ENCODE assay signal across 18 mouse cellular contexts in the genomic region with DNA sequence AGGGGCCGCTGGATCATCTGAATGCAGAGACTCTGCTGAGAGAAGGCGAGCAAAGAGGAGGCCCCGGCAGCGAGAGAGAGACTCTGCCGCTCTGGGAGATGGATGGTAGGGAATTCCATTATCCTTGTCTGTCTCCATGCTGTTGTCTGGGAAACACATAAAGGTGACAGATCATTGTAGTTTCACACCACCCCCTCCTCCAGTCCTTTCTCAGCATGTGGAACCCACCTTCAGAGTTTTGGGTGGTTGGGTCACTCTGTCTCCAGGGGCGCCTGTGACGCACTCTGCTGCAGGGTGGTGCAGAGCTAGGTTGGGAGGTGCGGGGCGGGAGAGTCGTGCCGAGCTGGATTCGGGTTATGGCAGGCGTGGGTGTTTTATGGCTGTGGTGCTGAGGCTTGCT.
A peak's percentile ranks its signal among the peaks of the same experiment; 100 is the strongest.
DNase-seq lines count a peak whose midpoint lies in the region; ATAC-seq and TF ChIP-seq lines count a peak whose summit lies in the region.
"Had no signal": no experiment of that assay in that cellular context is flagged by ENCODE, and none has a peak within 500 bp of the region (broad histone marks: within the 10 kb centered on the region; RNA-seq: fewer than 3 reads in every experiment).

No protein-coding gene starts in this region.

- peak overlapping the region; percentile 41 for H3K4me2 ChIP-seq in neural tube, embryonic 12.5 days (replicated peaks)
- H3K4me2 ChIP-seq: embryonic facial prominence, embryonic 15.5 days; forebrain, embryonic 15.5 days; liver, embryonic 13.5 days had no signal

- intact Hi-C loops in left cerebral cortex, postnatal 10 days (cut with DNase I), result no loop called here

- 13% methylated on average over 13 of the region's 13 CpGs for WGBS in neural tube, embryonic 12.5 days
- WGBS in thymus, adult 2 months, result 86% methylated on average over 13 of the region's 13 CpGs

- TF ChIP-seq CTCF in thymus, adult 2 months (IDR thresholded peaks at IDR 0.05; ENCODE audit: borderline replicate concordance, control insufficient read depth, extremely low read depth, insufficient read depth, low read length, poor library complexity), result no peak

- peaks cover 12% of the 10 kb centered on the region; the same call in 1 of the 2 replicates for H3K4me1 ChIP-seq in neural tube, embryonic 12.5 days
- H3K4me1 ChIP-seq in thymus, adult 2 months (replicated peaks; ENCODE audit: control insufficient read depth, insufficient read depth, low read length), result no peaks in the 10 kb centered on the region
- H3K4me1 ChIP-seq: embryonic facial prominence, embryonic 15.5 days; forebrain, embryonic 15.5 days; liver, embryonic 13.5 days had no signal

- TF ChIP-seq POLR2A in thymus, adult 2 months (IDR thresholded peaks at IDR 0.05; ENCODE audit: control insufficient read depth, extremely low read depth, insufficient read depth, low read length, poor library complexity), result no peak

- no peaks in the 10 kb centered on the region for H3K36me3 ChIP-seq in neural tube, embryonic 12.5 days
- no peaks in the 10 kb centered on the region for H3K36me3 ChIP-seq in thymus, adult 2 months (ENCODE audit: control insufficient read depth, insufficient read depth, low read length)
- H3K36me3 ChIP-seq: embryonic facial prominence, embryonic 15.5 days; forebrain, embryonic 15.5 days; liver, embryonic 13.5 days had no signal

- H3K27ac ChIP-seq in neural tube, embryonic 12.5 days, result 0 out of 2 replicates have a peak overlapping the region, but pooled peaks have one; percentile 38
- no peak overlapping the region for H3K27ac ChIP-seq in thymus, adult 2 months (ENCODE audit: control insufficient read depth, insufficient read depth, low read length)
- H3K27ac ChIP-seq: embryonic facial prominence, embryonic 15.5 days; forebrain, embryonic 15.5 days; heart, adult 2 months; liver, embryonic 13.5 days had no signal

- no peaks in the 10 kb centered on the region for H3K27me3 ChIP-seq in neural tube, embryonic 12.5 days (replicated peaks)
- no peaks in the 10 kb centered on the region for H3K27me3 ChIP-seq in thymus, adult 2 months (ENCODE audit: control insufficient read depth, insufficient read depth, low read length)
- H3K27me3 ChIP-seq: embryonic facial prominence, embryonic 15.5 days; forebrain, embryonic 15.5 days; liver, embryonic 13.5 days had no signal

- H3K4me3 ChIP-seq in neural tube, embryonic 12.5 days, result no peak overlapping the region; the same call in 1 of the 2 replicates
- no peak overlapping the region for H3K4me3 ChIP-seq in thymus, adult 2 months (ENCODE audit: control insufficient read depth, insufficient read depth, low read length)
- H3K4me3 ChIP-seq: embryonic facial prominence, embryonic 15.5 days; forebrain, embryonic 15.5 days; heart, adult 2 months; liver, embryonic 13.5 days had no signal

- peak; percentile 55 to 73 for DNase-seq in left cerebral cortex, adult 18-20 months (ENCODE audit: low spot score in 2 of 2)
- no peak for DNase-seq in left cerebral cortex, postnatal 10 days (ENCODE audit: extremely low spot score in 1 of 2, low spot score in 2 of 2)
- DNase-seq in embryo, embryonic 9.5 days (ENCODE audit: extremely low spot score), result peak; percentile 14
- DNase-seq in layer of hippocampus, adult 8-10 months (ENCODE audit: low spot score in 2 of 2), result peak; percentile 14 to 18
- no peak for DNase-seq in thymus, adult 2 months
- DNase-seq in cerebellum, adult 8-10 months, result no peak
- DNase-seq: cerebellum, adult 9-11 months; heart, adult 2 months; heart, postnatal 14 days; kidney, adult 11 months; liver, embryonic 13.5 days; lung, postnatal 14 days; midbrain, embryonic 14.5 days had no signal

- no peak overlapping the region for H3K9ac ChIP-seq in neural tube, embryonic 12.5 days
- H3K9ac ChIP-seq: embryonic facial prominence, embryonic 15.5 days; forebrain, embryonic 15.5 days; liver, embryonic 13.5 days had no signal

- peak; percentile 80 for ATAC-seq in neural tube, embryonic 12.5 days (ENCODE audit: low FRiP score, low read depth)
- ATAC-seq in activated CD4-positive, CD25-positive, alpha-beta regulatory T cell, adult 4 months, result no peak
- ATAC-seq: CD4-positive, CD25-positive, alpha-beta regulatory T cell, adult 4 months; forebrain, embryonic 15.5 days had no signal

- 0 out of 2 replicates have a peak, but pooled peaks cover 4% of the 10 kb centered on the region for H3K9me3 ChIP-seq in neural tube, embryonic 12.5 days
- H3K9me3 ChIP-seq: embryonic facial prominence, embryonic 15.5 days; forebrain, embryonic 15.5 days; liver, embryonic 13.5 days had no signal

Comparison
In these comparisons a context has a peak if more than half of its experiments do, and no peak if none do; other contexts are left out.
1. DNase-seq: peak in left cerebral cortex, adult 18-20 months (2 of 2), embryo, embryonic 9.5 days (single experiment) and layer of hippocampus, adult 8-10 months (2 of 2); none in left cerebral cortex, postnatal 10 days (0 of 2), thymus, adult 2 months (single experiment) and cerebellum, adult 8-10 months (single experiment).